Mouse (Mus musculus) brain, adult 2 months (tissue): Measurements from ENCODE around the gene Zbtb8os.
A peak's percentile ranks its signal among the peaks of the same experiment; 100 is the strongest.
"Not testable (repeated sequence)": the region's sequence is repeated elsewhere in the genome, so short reads cannot be mapped to it uniquely, and the experiment has no call there.

Experiments used
- DNase-seq: peaks from one replicate; pipeline ENCODE4 v3.0.0; 2011; ENCODE audit warnings: low read depth, low spot score

Zbtb8os gene

GRCm38 (mm10) chr4:129332846-129333245 is 2.6 kb upstream of the Zbtb8os start:
- no peak for DNase-seq

GRCm38 (mm10) chr4:129334677-129335215 is 749 bp upstream of the Zbtb8os start:
- no peak for DNase-seq

GRCm38 (mm10) chr4:129336291-129336690 is 796 bp downstream of the Zbtb8os start:
- DNase-seq: no peak

GRCm38 (mm10) chr4:129339743-129340142 is 4.2 kb downstream of the Zbtb8os start:
- no peak for DNase-seq

DNA sequence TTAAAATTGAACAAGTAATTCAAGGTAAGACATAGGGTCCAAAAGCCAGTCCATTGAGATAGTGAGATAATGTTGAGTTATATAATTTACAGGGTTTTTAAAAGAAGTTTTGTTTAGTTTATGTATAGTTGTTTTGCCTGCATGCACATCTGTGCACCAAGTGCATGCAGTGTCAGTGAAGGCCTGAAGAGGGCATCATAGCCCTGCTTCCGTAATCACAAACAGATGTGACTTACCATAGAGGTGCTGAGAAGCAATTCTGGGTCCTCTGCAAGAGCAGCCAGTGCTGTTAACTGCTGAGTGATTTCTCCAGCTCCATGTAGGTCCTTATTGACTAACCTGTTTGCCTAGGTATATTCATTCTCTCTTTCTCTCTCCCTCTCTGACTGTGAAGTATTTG is 6.4 kb downstream of the Zbtb8os start:
- DNase-seq: no peak

- DNase-seq: no peak
Measured at GRCm38 (mm10) chr4:129342705-129343104, 7.2 kb downstream of the Zbtb8os start.

- peak; percentile 79 for DNase-seq
Measured at GRCm38 (mm10) chr4:129346481-129347154, 11.1 kb downstream of the Zbtb8os start.

DNA sequence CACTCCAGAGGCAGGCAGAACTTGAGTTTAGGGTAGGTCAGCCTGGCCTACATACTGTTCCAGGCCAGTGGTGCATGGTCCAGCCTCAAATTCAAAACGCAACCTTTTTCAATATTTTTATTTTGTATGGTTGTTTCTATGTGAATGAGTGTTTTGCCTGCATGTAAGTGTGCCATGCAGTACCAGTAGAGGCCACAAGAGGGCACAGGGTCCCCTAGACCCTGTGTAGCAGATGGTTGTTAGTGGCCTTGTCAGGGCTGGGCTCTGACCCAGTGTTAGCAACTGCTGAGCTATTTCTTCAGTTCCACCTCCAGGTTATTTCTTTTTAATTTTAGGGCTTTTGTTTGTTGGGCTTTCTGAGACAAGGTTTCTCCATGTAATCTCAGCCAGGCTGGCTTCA is 15.1 kb downstream of the Zbtb8os start:
- peak; percentile 96 for DNase-seq

DNA sequence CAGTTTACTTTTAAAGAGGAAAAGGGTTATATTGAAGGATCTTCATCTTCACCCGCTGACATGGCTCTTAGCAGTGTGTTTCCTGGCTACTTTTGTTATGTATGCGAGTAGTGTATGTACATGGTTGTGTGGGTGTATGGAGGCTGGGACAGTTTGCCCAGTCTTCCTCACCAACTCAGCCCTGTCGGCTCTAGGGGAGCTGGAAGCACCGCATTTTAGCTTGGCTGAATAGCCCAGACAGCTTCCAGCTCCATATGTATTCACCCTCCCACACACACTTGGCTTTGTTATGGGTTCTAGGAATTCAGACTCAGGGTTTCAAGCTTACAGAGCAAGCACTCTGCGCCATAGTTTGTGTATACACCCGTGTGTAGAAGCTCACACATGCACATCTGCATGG is 15.6 kb downstream of the Zbtb8os start:
- peak; percentile 87 for DNase-seq

DNA sequence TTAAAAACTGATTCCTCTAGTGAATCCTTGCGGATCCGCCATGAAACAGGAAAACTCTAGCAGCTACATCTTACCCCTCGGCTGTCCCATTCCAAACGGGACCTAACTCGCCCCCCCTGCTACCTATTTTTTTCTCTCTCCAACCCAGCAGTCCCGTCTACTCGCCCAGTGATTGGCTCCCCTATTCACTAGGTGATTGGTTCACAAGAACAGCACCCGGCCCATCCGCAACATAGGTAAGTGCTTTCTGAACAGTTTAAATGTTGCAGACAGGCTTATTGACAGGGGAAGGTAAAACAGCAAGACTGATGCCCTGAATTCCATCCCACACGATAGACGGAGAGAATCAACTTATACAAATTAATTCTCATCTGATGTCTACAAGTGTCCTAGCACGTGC is 17.7 kb downstream of the Zbtb8os start:
- DNase-seq: no peak

DNA sequence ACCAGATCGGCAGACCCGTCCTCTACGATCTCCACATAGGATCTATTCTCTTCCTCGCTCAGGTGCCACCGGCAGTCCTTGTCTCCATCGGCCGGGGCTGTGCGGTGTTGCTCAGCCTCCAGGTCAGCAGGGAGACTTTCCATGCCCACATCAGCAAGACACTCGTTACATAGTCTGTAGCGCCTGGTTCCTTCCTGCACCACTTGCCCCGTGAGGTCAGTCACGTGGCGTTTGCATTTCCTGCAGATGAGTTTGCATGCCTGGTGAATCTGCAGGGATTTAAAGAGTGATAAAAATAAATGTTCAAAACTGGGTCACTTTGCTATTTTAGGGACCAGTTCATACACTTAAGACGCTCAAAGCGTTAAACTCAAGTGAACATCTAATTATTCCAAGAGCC is 18.7 kb downstream of the Zbtb8os start:
- peak; percentile 60 for DNase-seq

DNA sequence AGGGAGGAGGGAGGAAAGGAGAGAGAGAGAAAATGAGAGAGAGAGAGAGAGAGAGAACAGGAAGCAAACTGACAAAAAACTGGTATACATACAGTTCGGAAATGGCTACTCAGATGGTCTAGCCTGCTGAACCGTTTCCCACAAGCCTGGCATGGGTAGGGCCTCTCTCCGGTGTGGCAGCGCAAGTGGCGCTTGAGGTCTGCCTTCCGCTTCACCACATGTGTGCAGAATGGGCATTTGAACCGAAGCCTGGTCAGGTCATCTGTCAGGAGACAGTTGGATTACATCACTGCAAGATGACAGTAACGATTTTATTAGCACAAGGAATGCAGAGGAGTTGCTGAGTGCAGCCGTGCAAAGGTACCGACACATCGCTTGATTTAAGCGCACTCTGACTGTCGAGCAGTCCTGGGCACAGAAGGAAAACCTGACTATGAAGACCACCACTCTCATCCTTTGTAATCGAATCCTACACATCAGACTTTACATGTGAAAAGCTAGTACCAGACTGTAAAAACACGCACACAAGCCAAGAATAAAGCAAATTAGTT is 22.2 kb downstream of the Zbtb8os start:
- no peak for DNase-seq

GRCm38 (mm10) chr4:129362238-129362637 is 26.7 kb downstream of the Zbtb8os start:
- DNase-seq: not testable (repeated sequence)

DNA sequence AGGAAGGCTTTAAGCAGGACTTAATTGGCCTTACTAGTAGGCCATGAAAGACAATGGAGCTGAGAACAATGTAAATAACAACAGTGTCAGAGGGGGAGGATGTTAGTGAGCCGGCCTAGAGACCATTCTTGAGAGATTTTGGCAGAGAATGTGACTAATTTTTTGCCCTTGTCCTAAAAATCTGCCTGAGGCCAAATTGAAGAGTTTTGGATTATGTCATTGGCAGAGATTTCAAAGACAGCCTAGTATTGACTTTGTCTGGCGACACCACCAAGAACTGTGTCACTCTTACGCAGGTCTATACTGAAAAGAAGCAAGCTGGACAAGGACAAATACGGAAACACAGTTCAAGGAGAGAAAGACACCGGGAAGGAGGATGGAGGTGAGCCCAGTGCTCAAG is 27.3 kb downstream of the Zbtb8os start:
- no peak for DNase-seq

DNA sequence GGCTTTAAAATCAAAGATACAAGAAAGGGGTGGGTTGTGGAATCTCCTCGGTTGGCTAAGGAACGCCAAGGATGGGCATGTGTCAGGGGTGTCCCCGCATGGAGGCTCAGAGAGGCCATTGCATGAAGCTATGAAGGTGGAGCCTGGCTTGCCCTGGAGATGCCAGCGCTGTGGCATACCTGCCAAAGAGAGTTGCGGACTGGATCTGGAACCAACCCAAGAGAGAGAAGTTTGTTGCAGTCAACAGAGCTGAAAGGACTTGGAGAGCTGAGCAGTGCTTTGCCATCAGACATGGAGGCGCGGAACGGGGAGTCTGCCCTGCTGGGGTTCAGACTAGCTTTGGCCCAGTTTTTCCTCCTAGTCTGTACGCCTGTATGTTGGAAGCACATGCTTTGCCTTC is 28.0 kb downstream of the Zbtb8os start:
- no peak for DNase-seq

- DNase-seq: no peak
Measured at GRCm38 (mm10) chr4:129364379-129364778, 28.9 kb downstream of the Zbtb8os start.

- DNase-seq: no peak
Measured at GRCm38 (mm10) chr4:129365224-129365623, 29.7 kb downstream of the Zbtb8os start.

DNA sequence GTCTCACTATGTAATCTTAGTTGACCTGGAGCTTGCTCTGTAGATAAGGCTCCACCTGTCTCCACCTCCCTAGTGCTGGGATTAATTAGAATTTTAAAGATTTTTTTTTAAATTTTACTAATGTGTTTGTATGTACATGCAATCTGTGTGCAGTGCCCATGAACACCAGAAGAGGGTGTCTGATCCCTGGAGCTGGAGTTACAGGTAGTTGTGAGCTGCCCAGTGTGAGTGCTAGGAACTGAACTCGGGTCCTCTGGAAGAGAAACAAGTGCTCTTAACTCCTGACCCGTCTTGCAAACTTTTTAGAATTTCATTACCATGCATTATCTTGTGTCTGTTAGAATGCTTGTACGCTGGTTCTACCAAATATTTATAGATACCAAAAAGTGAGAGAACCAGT is 35.9 kb downstream of the Zbtb8os start:
- DNase-seq: no peak

DNA sequence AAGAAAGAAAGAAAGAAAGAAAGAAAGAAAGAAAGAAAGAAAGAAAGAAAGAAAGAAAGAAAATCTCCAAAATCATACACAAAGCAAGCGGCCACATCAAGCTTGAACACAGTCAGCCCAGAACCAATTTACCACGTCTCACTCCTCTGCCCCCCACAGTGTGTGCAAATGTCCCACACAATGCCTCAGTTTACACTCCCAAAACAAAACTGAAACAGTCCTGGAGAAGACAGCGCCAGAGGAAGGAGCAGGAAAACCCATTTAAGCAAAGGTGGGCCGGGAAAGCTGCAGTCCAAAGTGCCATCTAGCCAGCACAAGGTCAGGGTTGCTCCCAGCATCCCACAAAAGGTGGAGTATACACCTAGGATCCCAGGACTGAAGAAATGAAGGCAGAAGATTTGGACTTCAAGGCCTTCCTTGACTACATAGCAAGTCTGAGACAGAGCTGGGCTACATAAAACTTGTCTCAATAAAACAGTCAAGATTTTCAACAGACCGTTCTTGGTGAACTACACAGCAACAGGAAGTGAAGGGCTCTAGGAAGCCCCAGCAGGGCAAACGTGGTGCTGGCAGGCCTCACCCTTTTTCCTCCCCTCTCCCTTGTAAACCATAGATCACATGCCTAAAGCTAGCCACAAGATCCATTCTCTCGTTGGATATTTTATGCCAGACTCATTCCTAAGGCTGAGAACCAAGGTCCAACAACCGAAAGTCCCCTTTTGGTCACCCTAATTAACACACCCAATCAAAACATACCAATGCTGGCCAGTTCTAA is 37.9 kb downstream of the Zbtb8os start:
- DNase-seq: no peak

GRCm38 (mm10) chr4:129374219-129374755 is 38.8 kb downstream of the Zbtb8os start:
- DNase-seq: no peak

DNA sequence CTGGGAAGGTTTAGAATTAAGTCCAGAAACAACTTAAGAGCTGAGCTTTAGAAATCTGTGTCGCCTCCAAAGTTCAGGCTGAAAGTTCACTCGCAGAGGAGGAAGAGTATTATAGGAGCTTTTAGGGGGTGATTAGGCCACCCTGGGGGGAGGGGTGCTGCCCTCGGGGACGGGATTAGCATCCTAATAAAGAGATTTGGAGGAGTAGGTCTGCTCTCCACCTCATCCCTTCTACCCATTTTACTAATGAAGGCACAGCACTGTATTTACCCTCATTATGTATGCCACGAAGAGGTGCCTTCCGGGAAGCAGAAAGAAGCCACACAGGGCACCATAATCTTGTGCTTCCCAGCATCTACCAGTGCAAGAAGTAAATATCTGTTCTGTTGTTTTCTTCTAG is 39.5 kb downstream of the Zbtb8os start:
- no peak for DNase-seq

DNA sequence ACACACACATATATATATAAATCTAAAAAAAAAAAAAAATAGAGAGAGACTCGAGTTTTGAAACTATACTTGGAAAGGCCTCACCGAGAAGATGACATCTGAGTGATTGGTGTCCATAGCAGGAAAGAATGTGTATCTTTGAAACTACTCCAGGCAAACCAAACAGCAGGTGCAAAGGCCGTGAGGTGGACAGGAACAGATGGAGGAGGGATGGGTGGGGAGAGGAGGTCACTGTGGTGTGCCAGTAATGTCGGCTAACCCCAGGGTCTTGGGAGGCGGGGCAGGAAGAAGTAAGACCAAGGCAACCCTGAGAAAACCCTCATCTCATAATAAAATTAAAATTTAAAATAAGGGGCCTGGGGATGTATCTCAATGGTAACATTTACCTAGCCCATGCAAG is 40.3 kb downstream of the Zbtb8os start:
- DNase-seq: no peak
